Mouse (Mus musculus): ENCODE data around the gene Il12a. TPM values are rescaled to one million over a fixed set of nuclear protein-coding genes. Genes with fewer than 3 reads are reported as not detected.

Il12a gene
- polyA plus RNA-seq, 1 experiment: 0.14 TPM

DNA sequence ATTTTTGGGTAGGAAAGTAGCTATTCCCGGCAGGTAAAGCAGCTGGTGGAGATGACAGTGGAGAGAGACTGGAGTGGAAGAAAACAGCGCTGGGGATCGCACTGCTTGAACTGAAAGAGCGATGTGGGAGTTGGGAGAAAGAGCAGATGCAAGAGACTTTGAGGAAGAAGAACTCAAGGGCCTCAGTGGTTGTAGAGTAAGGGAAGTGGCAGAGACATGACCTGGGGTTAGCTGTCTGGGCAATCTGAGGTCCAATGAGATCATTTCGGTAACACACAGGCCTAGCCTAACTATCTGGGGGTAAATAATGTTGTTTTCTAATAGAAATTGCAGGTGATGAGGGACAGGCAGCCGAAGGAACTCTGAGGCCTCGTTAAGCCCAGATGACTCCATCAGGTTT is 24.1 kb upstream of the Il12a start:
- Histone ChIP-seq H3K4me3 (ENCODE audit: insufficient read depth, poor library complexity, severe bottlenecking) (no peak overlapping the region), H3K27me3 (ENCODE audit: control insufficient read depth, insufficient read depth, insufficient read length) (no peaks in the 10 kb centered on the region), H3K36me3 (ENCODE audit: control insufficient read depth, insufficient read depth) (no peaks in the 10 kb centered on the region), H3K79me3 (ENCODE audit: low read depth) (no peaks in the 10 kb centered on the region), H3ac (ENCODE audit: control insufficient read depth, insufficient read length, low read depth) (no peak overlapping the region), H3K79me2 (ENCODE audit: control insufficient read depth, insufficient read depth) (no peaks in the 10 kb centered on the region)
- TF ChIP-seq FOSL1 (IDR thresholded peaks at IDR 0.05; ENCODE audit: insufficient read depth, low read length, poor library complexity, severe bottlenecking): no peak
- TF ChIP-seq MAX (IDR thresholded peaks at IDR 0.05): no peak
- no peak for TF ChIP-seq CEBPB (IDR thresholded peaks at IDR 0.05; ENCODE audit: low read depth)
- TF ChIP-seq MYOG (IDR thresholded peaks at IDR 0.05; ENCODE audit: control insufficient read depth, extremely low read depth, insufficient read length): no peak
- TF ChIP-seq USF1 (IDR thresholded peaks at IDR 0.05; ENCODE audit: low read depth): no peak
- TF ChIP-seq CTCF (IDR thresholded peaks at IDR 0.05; ENCODE audit: control insufficient read depth, insufficient read depth, insufficient read length): no peak

DNA sequence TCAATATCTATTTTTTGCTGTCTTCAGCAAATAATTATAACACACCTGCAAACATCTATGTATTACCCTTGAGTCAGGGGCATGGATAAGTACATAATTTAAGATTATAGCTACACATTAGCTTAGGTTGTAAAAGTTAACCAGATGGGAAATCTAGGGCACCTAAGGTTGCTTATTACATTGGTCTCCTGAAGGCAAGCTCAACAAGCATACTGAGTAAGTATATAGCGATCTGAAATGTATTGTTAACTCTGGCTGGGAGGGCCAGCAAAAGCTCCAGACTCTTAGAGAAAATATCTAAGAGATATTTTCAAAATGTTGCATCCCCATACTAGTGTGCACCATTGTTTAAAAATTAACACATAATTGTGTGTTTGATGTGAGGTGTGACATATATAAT is 22.6 kb upstream of the Il12a start:
- no peak overlapping the region for H3ac ChIP-seq (ENCODE audit: control insufficient read depth, insufficient read length, low read depth)
- H3K79me3 ChIP-seq (ENCODE audit: low read depth): no peaks in the 10 kb centered on the region
- no peaks in the 10 kb centered on the region for H3K27me3 ChIP-seq (ENCODE audit: control insufficient read depth, insufficient read depth, insufficient read length)
- TF ChIP-seq FOSL1 (IDR thresholded peaks at IDR 0.05; ENCODE audit: insufficient read depth, low read length, poor library complexity, severe bottlenecking): no peak
- no peak for TF ChIP-seq CEBPB (IDR thresholded peaks at IDR 0.05; ENCODE audit: low read depth)
- no peak for TF ChIP-seq MYOD1 (IDR thresholded peaks at IDR 0.05; ENCODE audit: control insufficient read depth, insufficient read length, low read depth)
- TF ChIP-seq MYOG (IDR thresholded peaks at IDR 0.05; ENCODE audit: control insufficient read depth, extremely low read depth, insufficient read length): no peak
- H3K36me3 ChIP-seq (ENCODE audit: control insufficient read depth, insufficient read depth): no peaks in the 10 kb centered on the region
- H3K4me3 ChIP-seq (ENCODE audit: insufficient read depth, poor library complexity, severe bottlenecking): no peak overlapping the region
- H3K79me2 ChIP-seq (ENCODE audit: control insufficient read depth, insufficient read depth): no peaks in the 10 kb centered on the region

DNA sequence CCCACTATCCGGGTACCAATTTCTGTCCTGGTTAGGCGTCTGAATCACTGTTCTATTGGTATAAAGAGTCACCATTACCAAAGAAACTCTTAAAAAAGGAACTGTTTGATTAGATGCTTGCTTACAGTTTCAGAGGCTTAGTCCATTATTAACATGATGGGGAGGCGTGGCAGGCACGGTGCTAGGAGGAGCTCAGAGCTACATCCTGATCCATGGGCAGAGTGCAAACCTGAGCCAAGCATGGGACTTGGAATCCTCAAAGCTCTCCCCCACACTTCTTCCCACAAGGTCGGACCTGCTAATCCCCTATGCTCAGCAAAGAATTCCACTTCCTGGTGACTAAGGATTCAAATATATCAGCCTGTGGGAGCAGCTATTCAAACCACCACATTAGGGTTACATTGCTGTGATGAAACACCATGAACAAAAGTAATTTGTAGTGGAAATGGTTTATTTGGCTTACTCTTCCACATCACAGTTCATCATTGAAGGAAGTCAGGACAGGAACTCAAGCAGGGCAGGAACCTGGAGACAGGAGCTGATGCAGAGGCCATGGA is 20.9 kb upstream of the Il12a start:
- Histone ChIP-seq H3K4me3 (ENCODE audit: insufficient read depth, poor library complexity, severe bottlenecking) (no peak overlapping the region), H3K27me3 (ENCODE audit: control insufficient read depth, insufficient read depth, insufficient read length) (no peaks in the 10 kb centered on the region), H3ac (ENCODE audit: control insufficient read depth, insufficient read length, low read depth) (no peak overlapping the region), H3K79me2 (ENCODE audit: control insufficient read depth, insufficient read depth) (no peaks in the 10 kb centered on the region), H3K79me3 (ENCODE audit: low read depth) (no peaks in the 10 kb centered on the region), H3K36me3 (ENCODE audit: control insufficient read depth, insufficient read depth) (no peaks in the 10 kb centered on the region)
- TF ChIP-seq MAX (IDR thresholded peaks at IDR 0.05): no peak
- TF ChIP-seq MYOD1 (IDR thresholded peaks at IDR 0.05; ENCODE audit: control insufficient read depth, insufficient read length, low read depth): no peak
- TF ChIP-seq USF1 (IDR thresholded peaks at IDR 0.05; ENCODE audit: low read depth): no peak
- no peak for TF ChIP-seq CEBPB (IDR thresholded peaks at IDR 0.05; ENCODE audit: low read depth)
- TF ChIP-seq MYOG (IDR thresholded peaks at IDR 0.05; ENCODE audit: control insufficient read depth, extremely low read depth, insufficient read length): no peak
- no peak for TF ChIP-seq FOSL1 (IDR thresholded peaks at IDR 0.05; ENCODE audit: insufficient read depth, low read length, poor library complexity, severe bottlenecking)
- no peak for TF ChIP-seq CTCF (IDR thresholded peaks at IDR 0.05; ENCODE audit: control insufficient read depth, insufficient read depth, insufficient read length)

- H3ac ChIP-seq (ENCODE audit: control insufficient read depth, insufficient read length, low read depth): no peak overlapping the region
- H3K27me3 ChIP-seq (ENCODE audit: control insufficient read depth, insufficient read depth, insufficient read length): no peaks in the 10 kb centered on the region
- no peaks in the 10 kb centered on the region for H3K79me2 ChIP-seq (ENCODE audit: control insufficient read depth, insufficient read depth)
- TF ChIP-seq MYOG (IDR thresholded peaks at IDR 0.05; ENCODE audit: control insufficient read depth, extremely low read depth, insufficient read length): no peak
- TF ChIP-seq CTCF (IDR thresholded peaks at IDR 0.05; ENCODE audit: control insufficient read depth, insufficient read depth, insufficient read length): no peak
- TF ChIP-seq CEBPB (IDR thresholded peaks at IDR 0.05; ENCODE audit: low read depth): no peak
- no peak for TF ChIP-seq MAX (IDR thresholded peaks at IDR 0.05)
- no peak for TF ChIP-seq MYOD1 (IDR thresholded peaks at IDR 0.05; ENCODE audit: control insufficient read depth, insufficient read length, low read depth)
- no peak for TF ChIP-seq USF1 (IDR thresholded peaks at IDR 0.05; ENCODE audit: low read depth)
- H3K79me3 ChIP-seq (ENCODE audit: low read depth): no peaks in the 10 kb centered on the region
- H3K4me3 ChIP-seq (ENCODE audit: insufficient read depth, poor library complexity, severe bottlenecking): no peak overlapping the region
- H3K36me3 ChIP-seq (ENCODE audit: control insufficient read depth, insufficient read depth): no peaks in the 10 kb centered on the region
These were observed 15.7 kb upstream of the Il12a start for GRCm38 (mm10) chr3:68674721-68675120.

DNA sequence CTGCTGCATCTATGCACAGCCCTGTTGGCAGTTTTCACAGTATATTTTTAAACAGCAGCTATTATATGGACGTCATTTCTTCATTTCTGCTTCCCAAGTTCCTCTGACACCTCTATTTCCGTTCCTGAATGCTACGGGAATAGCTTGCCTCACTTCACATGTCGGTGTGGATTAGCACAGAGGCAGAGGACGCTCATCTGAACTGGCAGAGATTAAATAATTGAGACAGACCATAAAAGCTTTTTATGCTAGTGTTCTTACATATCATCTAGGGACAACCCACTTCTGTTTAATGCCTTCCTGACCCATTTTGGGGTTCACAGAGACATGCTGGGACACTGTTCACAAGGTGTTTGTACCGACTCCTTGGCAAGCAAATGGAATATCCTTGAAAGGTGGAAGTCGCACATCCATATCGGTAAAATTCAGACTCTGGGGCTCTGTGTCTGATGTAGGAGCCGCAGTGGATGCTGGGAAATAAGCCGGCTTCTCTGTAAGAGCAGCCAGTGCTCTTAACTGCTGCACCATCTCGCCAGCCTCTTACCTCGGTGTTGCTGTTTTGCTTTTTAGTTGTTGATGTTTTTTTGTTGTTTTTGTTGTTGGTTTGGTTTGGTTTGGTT is 15.1 kb upstream of the Il12a start:
- no peaks in the 10 kb centered on the region for H3K79me2 ChIP-seq (ENCODE audit: control insufficient read depth, insufficient read depth)
- TF ChIP-seq FOSL1 (IDR thresholded peaks at IDR 0.05; ENCODE audit: insufficient read depth, low read length, poor library complexity, severe bottlenecking): no peak
- no peak overlapping the region for H3K4me3 ChIP-seq (ENCODE audit: insufficient read depth, poor library complexity, severe bottlenecking)
- H3K79me3 ChIP-seq (ENCODE audit: low read depth): no peaks in the 10 kb centered on the region
- H3K36me3 ChIP-seq (ENCODE audit: control insufficient read depth, insufficient read depth): no peaks in the 10 kb centered on the region
- no peaks in the 10 kb centered on the region for H3K27me3 ChIP-seq (ENCODE audit: control insufficient read depth, insufficient read depth, insufficient read length)
- no peak overlapping the region for H3ac ChIP-seq (ENCODE audit: control insufficient read depth, insufficient read length, low read depth)

GRCm38 (mm10) chr3:68675980-68676678 is 14.3 kb upstream of the Il12a start:
- H3K79me2 ChIP-seq (ENCODE audit: control insufficient read depth, insufficient read depth): no peaks in the 10 kb centered on the region
- no peak overlapping the region for H3ac ChIP-seq (ENCODE audit: control insufficient read depth, insufficient read length, low read depth)
- no peak overlapping the region for H3K4me3 ChIP-seq (ENCODE audit: insufficient read depth, poor library complexity, severe bottlenecking)
- no peaks in the 10 kb centered on the region for H3K27me3 ChIP-seq (ENCODE audit: control insufficient read depth, insufficient read depth, insufficient read length)
- no peak for TF ChIP-seq MYOD1 (IDR thresholded peaks at IDR 0.05; ENCODE audit: control insufficient read depth, insufficient read length, low read depth)
- no peak for TF ChIP-seq CTCF (IDR thresholded peaks at IDR 0.05; ENCODE audit: control insufficient read depth, insufficient read depth, insufficient read length)
- TF ChIP-seq MAX (IDR thresholded peaks at IDR 0.05): no peak
- TF ChIP-seq USF1 (IDR thresholded peaks at IDR 0.05; ENCODE audit: low read depth): no peak
- no peak for TF ChIP-seq FOSL1 (IDR thresholded peaks at IDR 0.05; ENCODE audit: insufficient read depth, low read length, poor library complexity, severe bottlenecking)
- no peak for TF ChIP-seq MYOG (IDR thresholded peaks at IDR 0.05; ENCODE audit: control insufficient read depth, extremely low read depth, insufficient read length)
- TF ChIP-seq CEBPB (IDR thresholded peaks at IDR 0.05; ENCODE audit: low read depth): no peak
- no peaks in the 10 kb centered on the region for H3K36me3 ChIP-seq (ENCODE audit: control insufficient read depth, insufficient read depth)
- no peaks in the 10 kb centered on the region for H3K79me3 ChIP-seq (ENCODE audit: low read depth)

All from C2C12 (cell line).